Mouse (Mus musculus): Measurements from ENCODE around the gene Arhgap8.

- TF ChIP-seq CTCF (IDR thresholded peaks at IDR 0.05 in 2 of 3, conservative IDR thresholded peaks at IDR 0.05 in 1 of 3; ENCODE audit: control insufficient read depth in 1 of 3, insufficient read depth in 1 of 3, low read depth in 2 of 3, low read length in 3 of 3, poor library complexity in 1 of 3, severe bottlenecking in 1 of 3) = no peak
- TF ChIP-seq POLR2A (IDR thresholded peaks at IDR 0.05; ENCODE audit: control insufficient read depth in 1 of 2, insufficient read depth in 1 of 2, low read depth in 1 of 2, low read length in 2 of 2, poor library complexity in 1 of 2) = no peak
- no peak for TF ChIP-seq CHD2 (IDR thresholded peaks at IDR 0.05; ENCODE audit: low read length)
- no peak for TF ChIP-seq ZMIZ1 (IDR thresholded peaks at IDR 0.05; ENCODE audit: low read depth, low read length)
- no peak for TF ChIP-seq RAD21 (IDR thresholded peaks at IDR 0.05; ENCODE audit: low read depth, low read length)
- no peak for TF ChIP-seq TAL1 (IDR thresholded peaks at IDR 0.05; ENCODE audit: low read length)
- no peak for TF ChIP-seq TCF12 (IDR thresholded peaks at IDR 0.05; ENCODE audit: low read depth, low read length)
- no peak for TF ChIP-seq SIN3A (IDR thresholded peaks at IDR 0.05; ENCODE audit: low read length)
- TF ChIP-seq USF2 (IDR thresholded peaks at IDR 0.05; ENCODE audit: borderline replicate concordance in 1 of 2, insufficient read depth in 1 of 2, low read depth in 1 of 2, low read length in 2 of 2) = no peak
- no peak for TF ChIP-seq SMC3 (IDR thresholded peaks at IDR 0.05; ENCODE audit: low read depth, low read length)
Measured at GRCm38 (mm10) chr15:84682821-84683220, 37.0 kb upstream of the Arhgap8 start.

Data from MEL (cell line).